Mouse (Mus musculus) lung, postnatal 0 days (tissue): Measurements from ENCODE around the gene Pdzd7.

ENCODE experiments used
- CTCF ChIP-seq: IDR thresholded peaks from 2 replicates; pipeline ENCODE4 v1.5.1; 2016; ENCODE audit warnings: antibody characterized with exemption, mild to moderate bottlenecking
- EP300 ChIP-seq: IDR thresholded peaks from 2 replicates; pipeline ENCODE4 v1.6.1; 2016; ENCODE audit warnings: antibody characterized with exemption, mild to moderate bottlenecking, control low read depth

DNA sequence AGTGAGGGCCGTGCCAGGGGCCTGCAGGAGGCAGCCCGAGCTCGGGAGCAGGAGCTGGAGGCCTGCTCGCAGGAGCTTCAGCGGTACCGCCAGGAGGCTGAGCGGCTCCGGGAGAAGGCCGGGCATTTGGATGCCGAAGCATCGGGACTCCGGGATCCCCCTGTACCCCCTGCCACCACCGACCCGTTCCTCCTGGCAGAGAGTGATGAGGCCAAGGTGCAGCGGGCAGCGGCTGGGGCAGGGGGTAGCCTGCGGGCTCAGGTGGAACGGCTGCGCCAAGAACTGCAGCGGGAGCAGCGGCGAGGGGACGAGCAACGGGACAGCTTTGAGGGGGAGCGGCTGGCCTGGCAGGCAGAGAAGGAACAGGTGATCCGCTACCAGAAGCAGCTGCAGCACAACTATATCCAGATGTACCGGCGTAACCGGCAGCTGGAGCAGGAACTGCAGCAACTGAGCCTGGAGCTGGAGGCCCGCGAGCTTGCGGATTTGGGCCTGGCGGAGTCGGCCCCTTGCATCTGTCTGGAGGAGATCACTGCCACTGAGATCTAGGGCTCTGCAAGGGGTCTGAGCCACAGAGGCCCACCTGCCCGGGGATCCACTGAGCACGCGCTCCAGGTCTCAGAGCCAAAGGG lies 19.5 kb downstream of the Pdzd7 start:
- TF ChIP-seq CTCF, result no peak
- TF ChIP-seq EP300, result no peak
